Mouse (Mus musculus) erythroblast, embryonic 14.5 days (primary cell): ENCODE data around the gene Usp37. TPM values are rescaled to one million over a fixed set of nuclear protein-coding genes. Genes with fewer than 3 reads are reported as not detected.
A peak's percentile ranks its signal among the peaks of the same experiment; 100 is the strongest.
"Not testable (repeated sequence)": the region's sequence is repeated elsewhere in the genome, so short reads cannot be mapped to it uniquely, and the experiment has no call there.

Experiments used
- H3K27me3 ChIP-seq: 2 replicates; pipeline ENCODE4 v1.6.1; 2012; ENCODE audit warnings: inconsistent platforms; ENCODE audit not compliant: control insufficient read depth
- H3K36me3 ChIP-seq: 2 replicates; pipeline ENCODE4 v1.6.1; 2012; ENCODE audit warnings: mild to moderate bottlenecking, inconsistent platforms; ENCODE audit not compliant: control insufficient read depth
- H3K4me1 ChIP-seq: 2 replicates; pipeline ENCODE4 v1.6.1; 2012; ENCODE audit warnings: inconsistent platforms; ENCODE audit not compliant: control insufficient read depth
- H3K4me3 ChIP-seq: replicated peaks from 2 replicates; pipeline ENCODE3; 2012; ENCODE audit warnings: moderate library complexity, mild to moderate bottlenecking, inconsistent platforms
- H3K9me3 ChIP-seq: 2 replicates; pipeline ENCODE4 v1.6.1; 2012; ENCODE audit warnings: low read length, inconsistent platforms, mixed read lengths; ENCODE audit not compliant: control insufficient read depth
- GATA1 ChIP-seq: IDR thresholded peaks from 2 replicates; pipeline ENCODE4 v1.6.1; 2012; ENCODE audit warnings: low read length, inconsistent platforms, mixed read lengths
- TAL1 ChIP-seq: IDR thresholded peaks from 3 replicates; pipeline ENCODE4 v1.6.1; 2012; ENCODE audit warnings: low read length, inconsistent platforms, mixed read lengths
- polyA plus RNA-seq: library from polyadenylated mRNA; stranded (reverse); fragments of >175 nt; gene quantifications from 2 replicates; pipeline ENCODE4 v1.2.3, GENCODE M21; 2012

Usp37 gene
- polyA plus RNA-seq, 1 experiment: 0.08 TPM

- Histone ChIP-seq H3K9me3 (peaks cover 18% of the 10 kb centered on the region), H3K36me3 (no peaks in the 10 kb centered on the region; the same call in 1 of the 2 replicates), H3K27me3 (peaks cover 4% of the 10 kb centered on the region; the same call in 1 of the 2 replicates), H3K4me3 (no peak overlapping the region), H3K4me1 (peaks cover 19% of the 10 kb centered on the region)
- TF ChIP-seq GATA1 (no peak), TAL1 (no peak)
These were observed 132.2 kb downstream of the Usp37 start for GRCm38 (mm10) chr1:74411753-74412325.

GRCm38 (mm10) chr1:74408589-74409504 is 135.2 kb downstream of the Usp37 start, which contains the start of gene Vil1:
Gene Vil1 (plus strand): TSS chr1:74409376.
- H3K9me3 ChIP-seq: no peaks in the 10 kb centered on the region
- H3K36me3 ChIP-seq: no peaks in the 10 kb centered on the region
- TF ChIP-seq GATA1 (no peak), TAL1 (no peak)
- peaks cover 12% of the 10 kb centered on the region for H3K4me1 ChIP-seq
- no peak within 1 kb of the TSS for H3K4me3 ChIP-seq
- H3K27me3 ChIP-seq: no peaks in the 10 kb centered on the region

GRCm38 (mm10) chr1:74404206-74404605 is 139.9 kb downstream of the Usp37 start:
- Histone ChIP-seq H3K4me3 (no peak overlapping the region), H3K4me1 (peaks cover 31% of the 10 kb centered on the region), H3K27me3 (no peaks in the 10 kb centered on the region), H3K36me3 (no peaks in the 10 kb centered on the region), H3K9me3 (no peaks in the 10 kb centered on the region)
- TF ChIP-seq TAL1 (no peak), GATA1 (no peak)

- Histone ChIP-seq H3K36me3 (peaks cover 2% of the 10 kb centered on the region; the same call in 1 of the 2 replicates), H3K9me3 (peaks cover 2% of the 10 kb centered on the region; the same call in 1 of the 2 replicates), H3K4me1 (peaks cover 52% of the 10 kb centered on the region), H3K27me3 (no peaks in the 10 kb centered on the region), H3K4me3 (peak overlapping the region; percentile 40)
- TF ChIP-seq TAL1 (no peak), GATA1 (no peak)
These were observed 142.9 kb downstream of the Usp37 start for GRCm38 (mm10) chr1:74401015-74401702.

GRCm38 (mm10) chr1:74400531-74400930 is 143.6 kb downstream of the Usp37 start:
- Histone ChIP-seq H3K4me1 (peaks cover 55% of the 10 kb centered on the region), H3K4me3 (no peak overlapping the region), H3K36me3 (peaks cover 6% of the 10 kb centered on the region), H3K9me3 (peaks cover 2% of the 10 kb centered on the region; the same call in 1 of the 2 replicates), H3K27me3 (no peaks in the 10 kb centered on the region)
- TF ChIP-seq GATA1 (no peak), TAL1 (no peak)

- Histone ChIP-seq H3K4me3 (peak overlapping the region; percentile 68), H3K36me3 (peaks cover 32% of the 10 kb centered on the region), H3K4me1 (peaks cover 76% of the 10 kb centered on the region), H3K27me3 (no peaks in the 10 kb centered on the region), H3K9me3 (peaks cover 2% of the 10 kb centered on the region; the same call in 1 of the 2 replicates)
- TF ChIP-seq GATA1: no peak
- TF ChIP-seq TAL1: no peak
These were observed 146.1 kb downstream of the Usp37 start for GRCm38 (mm10) chr1:74397919-74398451.

GRCm38 (mm10) chr1:74397268-74397918 is 146.7 kb downstream of the Usp37 start:
- TF ChIP-seq TAL1: no peak
- no peak for TF ChIP-seq GATA1
- no peaks in the 10 kb centered on the region for H3K27me3 ChIP-seq
- peaks cover 36% of the 10 kb centered on the region for H3K36me3 ChIP-seq
- peaks cover 2% of the 10 kb centered on the region; the same call in 1 of the 2 replicates for H3K9me3 ChIP-seq
- peak overlapping the region; percentile 68 for H3K4me3 ChIP-seq
- peaks cover 82% of the 10 kb centered on the region for H3K4me1 ChIP-seq

GRCm38 (mm10) chr1:74396456-74397222 is 147.4 kb downstream of the Usp37 start:
- Histone ChIP-seq H3K4me1 (peaks cover 79% of the 10 kb centered on the region), H3K4me3 (peak overlapping the region; percentile 68), H3K36me3 (peaks cover 38% of the 10 kb centered on the region)
- not testable (repeated sequence) for H3K27me3 ChIP-seq, H3K9me3 ChIP-seq
